Mouse (Mus musculus) midbrain, embryonic 14.5 days (tissue): ENCODE data around the gene Rnf217. TPM values are rescaled to one million over a fixed set of nuclear protein-coding genes. Genes with fewer than 3 reads are reported as not detected.

Experiments used
- ATAC-seq: fragments of 200-750 bp; cut with Nextera tagmentation; 2 replicates; pipeline ENCODE4 v1.8.0; 2017; ENCODE audit warnings: moderate number of reproducible peaks, moderate library complexity; ENCODE audit not compliant: low FRiP score, low TSS enrichment
- DNase-seq: peaks from one replicate; pipeline ENCODE4 v3.0.0-alpha.2; 2015
- H3K27ac ChIP-seq: fragments of 300-500 bp; sonication (generic); replicated peaks from 2 replicates; pipeline ENCODE4 v1.5.1; 2014; ENCODE audit warnings: mild to moderate bottlenecking, low read depth, low read length, moderate library complexity
- H3K27me3 ChIP-seq: fragments of 300-500 bp; sonication (generic); 2 replicates; pipeline ENCODE4 v1.6.1; 2014; ENCODE audit warnings: low read length, control low read depth, mixed read lengths; ENCODE audit not compliant: control insufficient read depth, insufficient read depth
- H3K36me3 ChIP-seq: fragments of 300-500 bp; sonication (generic); 2 replicates; pipeline ENCODE4 v1.6.1; 2014; ENCODE audit warnings: low read length, control low read depth; ENCODE audit not compliant: control insufficient read depth, insufficient read depth
- H3K4me1 ChIP-seq: fragments of 300-500 bp; sonication (generic); 2 replicates; pipeline ENCODE4 v1.6.1; 2014; ENCODE audit warnings: mild to moderate bottlenecking, antibody characterized with exemption, low read length, control low read depth; ENCODE audit not compliant: control insufficient read depth, insufficient read depth
- H3K4me2 ChIP-seq: fragments of 300-500 bp; sonication (generic); 2 replicates; pipeline ENCODE4 v1.6.1; 2014; ENCODE audit warnings: mild to moderate bottlenecking, low read length, moderate library complexity
- H3K4me3 ChIP-seq: fragments of 300-500 bp; sonication (generic); replicated peaks from 2 replicates; pipeline ENCODE4 v1.5.1; 2014; ENCODE audit warnings: low read depth, low read length
- H3K9ac ChIP-seq: fragments of 300-500 bp; sonication (generic); replicated peaks from 2 replicates; pipeline ENCODE4 v1.6.1; 2014; ENCODE audit warnings: mild to moderate bottlenecking, low read length, moderate library complexity
- H3K9me3 ChIP-seq: fragments of 300-500 bp; sonication (generic); 2 replicates; pipeline ENCODE4 v1.6.1; 2016; ENCODE audit warnings: low read length, control low read depth, mixed read lengths; ENCODE audit not compliant: control insufficient read depth
- WGBS: fragments of 180-500 bp; shearing (Covaris S2); extraction: QIAGEN DNeasy Blood & Tissue Kit; methylation state at CpG from one replicate; pipeline ENCODE4 v1.1.7; 2014; 5-methylcytosine and 5-hydroxymethylcytosine counted together
- polyA plus RNA-seq: library from polyadenylated mRNA; unstranded; fragments of >200 nt; fragmentation: Nextera tagmentation; extraction: Ambion mirVana; gene quantifications from 2 replicates; pipeline ENCODE4 v1.2.1, GENCODE M21; 2014

The Rnf217 gene
- polyA plus RNA-seq, 1 experiment from 2014 or later: 2.9 TPM

GRCm38 (mm10) chr10:31606981-31607867 lies 1.8 kb downstream of the Rnf217 start:
- Histone ChIP-seq H3K9ac (peak overlapping the region; percentile 95), H3K4me1 (peaks cover 30% of the 10 kb centered on the region), H3K4me3 (peak overlapping the region; percentile 84), H3K4me2 (peak overlapping the region; percentile 58), H3K9me3 (no peaks in the 10 kb centered on the region), H3K27ac (no peak overlapping the region), H3K36me3 (no peaks in the 10 kb centered on the region), H3K27me3 (no peaks in the 10 kb centered on the region)
- no peak for ATAC-seq
- 19% methylated on average over 11 of the region's 11 CpGs for WGBS
- peak; percentile 30 for DNase-seq

GRCm38 (mm10) chr10:31603855-31604254 lies 5.1 kb downstream of the Rnf217 start:
- Histone ChIP-seq H3K36me3 (no peaks in the 10 kb centered on the region), H3K27ac (no peak overlapping the region), H3K27me3 (no peaks in the 10 kb centered on the region), H3K9me3 (no peaks in the 10 kb centered on the region), H3K4me1 (peaks cover 26% of the 10 kb centered on the region), H3K9ac (no peak overlapping the region), H3K4me3 (no peak overlapping the region), H3K4me2 (no peak overlapping the region)
- ATAC-seq (no peak), DNase-seq (no peak)
- WGBS: 96% methylated on average over 4 of the region's 4 CpGs

GRCm38 (mm10) chr10:31600116-31600515 lies 8.9 kb downstream of the Rnf217 start:
- DNase-seq: no peak
- H3K4me3 ChIP-seq: no peak overlapping the region
- H3K4me2 ChIP-seq: no peak overlapping the region
- H3K27me3 ChIP-seq: no peaks in the 10 kb centered on the region
- 0 out of 2 replicates have a peak, but pooled peaks cover 3% of the 10 kb centered on the region for H3K4me1 ChIP-seq
- WGBS: 94% methylated on average over 6 of the region's 6 CpGs
- no peak overlapping the region for H3K9ac ChIP-seq
- H3K36me3 ChIP-seq: no peaks in the 10 kb centered on the region
- ATAC-seq: no peak
- no peaks in the 10 kb centered on the region for H3K9me3 ChIP-seq
- no peak overlapping the region for H3K27ac ChIP-seq

- peaks cover 7% of the 10 kb centered on the region for H3K4me1 ChIP-seq
- H3K4me3 ChIP-seq: no peak overlapping the region
- H3K9me3 ChIP-seq: no peaks in the 10 kb centered on the region
- H3K27me3 ChIP-seq: no peaks in the 10 kb centered on the region
- DNase-seq (no peak), ATAC-seq (no peak)
- no peak overlapping the region for H3K4me2 ChIP-seq
- 89% methylated on average over 2 of the region's 2 CpGs for WGBS
- no peaks in the 10 kb centered on the region for H3K36me3 ChIP-seq
- no peak overlapping the region for H3K9ac ChIP-seq
- H3K27ac ChIP-seq: no peak overlapping the region
Observed at GRCm38 (mm10) chr10:31597886-31598285, 11.1 kb downstream of the Rnf217 start.

GRCm38 (mm10) chr10:31596804-31597203 lies 12.2 kb downstream of the Rnf217 start:
- DNase-seq (no peak), ATAC-seq (no peak)
- peaks cover 16% of the 10 kb centered on the region for H3K4me1 ChIP-seq
- H3K27me3 ChIP-seq: no peaks in the 10 kb centered on the region
- no peak overlapping the region for H3K4me3 ChIP-seq
- 30% methylated on average over 4 of the region's 4 CpGs for WGBS
- H3K4me2 ChIP-seq: no peak overlapping the region
- no peak overlapping the region for H3K9ac ChIP-seq
- H3K9me3 ChIP-seq: no peaks in the 10 kb centered on the region
- no peak overlapping the region for H3K27ac ChIP-seq
- no peaks in the 10 kb centered on the region for H3K36me3 ChIP-seq

GRCm38 (mm10) chr10:31595326-31595725 lies 13.7 kb downstream of the Rnf217 start:
- no peak overlapping the region for H3K4me2 ChIP-seq
- peaks cover 16% of the 10 kb centered on the region for H3K4me1 ChIP-seq
- ATAC-seq (no peak), DNase-seq (no peak)
- H3K27me3 ChIP-seq: no peaks in the 10 kb centered on the region
- no peak overlapping the region for H3K27ac ChIP-seq
- no peaks in the 10 kb centered on the region for H3K9me3 ChIP-seq
- WGBS: 68% methylated on average over 4 of the region's 4 CpGs
- H3K36me3 ChIP-seq: no peaks in the 10 kb centered on the region
- no peak overlapping the region for H3K9ac ChIP-seq
- no peak overlapping the region for H3K4me3 ChIP-seq

GRCm38 (mm10) chr10:31592741-31593524 lies 16.1 kb downstream of the Rnf217 start:
- H3K9ac ChIP-seq: peak overlapping the region; percentile 40; the same call in 1 of the 2 replicates
- H3K4me2 ChIP-seq: peak overlapping the region; percentile 29
- peak; percentile 61 for DNase-seq

GRCm38 (mm10) chr10:31592095-31592740 lies 16.8 kb downstream of the Rnf217 start:
- WGBS: 69% methylated on average over 3 of the region's 3 CpGs
- peak overlapping the region; percentile 29; the same call in 1 of the 2 replicates for H3K4me2 ChIP-seq
- ATAC-seq (peak; percentile 47; the same call in 1 of the 2 replicates), DNase-seq (peak; percentile 20)
- no peak overlapping the region for H3K4me3 ChIP-seq
- no peaks in the 10 kb centered on the region for H3K36me3 ChIP-seq
- peak overlapping the region; percentile 82 for H3K27ac ChIP-seq
- H3K9me3 ChIP-seq: no peaks in the 10 kb centered on the region
- no peaks in the 10 kb centered on the region for H3K27me3 ChIP-seq
- H3K9ac ChIP-seq: peak overlapping the region; percentile 40; the same call in 1 of the 2 replicates
- peaks cover 16% of the 10 kb centered on the region for H3K4me1 ChIP-seq

More at GRCm38 (mm10) chr10:31592741-31593524, 16.1 kb downstream of the Rnf217 start:
- Histone ChIP-seq H3K9me3 (no peaks in the 10 kb centered on the region), H3K4me3 (no peak overlapping the region), H3K27ac (peak overlapping the region; percentile 82), H3K27me3 (no peaks in the 10 kb centered on the region), H3K36me3 (no peaks in the 10 kb centered on the region), H3K4me1 (peaks cover 16% of the 10 kb centered on the region)
- peak; percentile 78 for ATAC-seq
- 47% methylated on average over 9 of the region's 9 CpGs for WGBS
